Mouse (Mus musculus): ENCODE results near the gene Rnase13. TPM values are rescaled to one million over a fixed set of nuclear protein-coding genes. Genes with fewer than 3 reads are reported as not detected.

Rnase13 gene
- polyA plus RNA-seq, 1 experiment from 2014 or later = not detected

GRCm38 (mm10) chr14:51923492-51923891 lies 919 bp upstream of the Rnase13 start:
- Histone ChIP-seq H3K27ac (0 out of 2 replicates have a peak overlapping the region, but pooled peaks have one; percentile 23), H3K4me1 (peaks cover 32% of the 10 kb centered on the region), H3K36me3 (no peaks in the 10 kb centered on the region), H3K27me3 (ENCODE audit: insufficient read depth, poor library complexity, severe bottlenecking) (no peaks in the 10 kb centered on the region), H3K9me3 (no peaks in the 10 kb centered on the region), H3K4me3 (no peak overlapping the region)
- no peak for DNase-seq (ENCODE audit: low spot score)
- 63% methylated on average over 4 of the region's 4 CpGs for WGBS

GRCm38 (mm10) chr14:51922910-51923309 lies 337 bp upstream of the Rnase13 start:
- Histone ChIP-seq H3K4me1 (peaks cover 32% of the 10 kb centered on the region), H3K27ac (no peak overlapping the region), H3K27me3 (ENCODE audit: insufficient read depth, poor library complexity, severe bottlenecking) (no peaks in the 10 kb centered on the region), H3K36me3 (no peaks in the 10 kb centered on the region), H3K4me3 (no peak overlapping the region), H3K9me3 (no peaks in the 10 kb centered on the region)
- DNase-seq (ENCODE audit: low spot score) = no peak
- 82% methylated on average over 2 of the region's 2 CpGs for WGBS

- Histone ChIP-seq H3K27me3 (ENCODE audit: insufficient read depth, poor library complexity, severe bottlenecking) (no peaks in the 10 kb centered on the region), H3K4me1 (peaks cover 32% of the 10 kb centered on the region), H3K9me3 (no peaks in the 10 kb centered on the region), H3K36me3 (no peaks in the 10 kb centered on the region), H3K27ac (peak overlapping the region; percentile 64; the same call in 1 of the 2 replicates), H3K4me3 (no peak overlapping the region)
- 72% methylated on average over 16 of the region's 16 CpGs for WGBS
- DNase-seq (ENCODE audit: low spot score) = no peak
Observed at GRCm38 (mm10) chr14:51921759-51922570, 608 bp downstream of the Rnase13 start.

GRCm38 (mm10) chr14:51918966-51919365 lies 3.6 kb downstream of the Rnase13 start:
- DNase-seq (ENCODE audit: low spot score) = no peak
- no peaks in the 10 kb centered on the region for H3K36me3 ChIP-seq
- 84% methylated on average over 4 of the region's 4 CpGs for WGBS
- H3K27me3 ChIP-seq (ENCODE audit: insufficient read depth, poor library complexity, severe bottlenecking) = no peaks in the 10 kb centered on the region
- H3K9me3 ChIP-seq = no peaks in the 10 kb centered on the region
- H3K4me1 ChIP-seq = peaks cover 41% of the 10 kb centered on the region
- no peak overlapping the region for H3K27ac ChIP-seq
- no peak overlapping the region for H3K4me3 ChIP-seq

GRCm38 (mm10) chr14:51918125-51918524 lies 4.4 kb downstream of the Rnase13 start, which contains the start of gene Tppp2:
Gene Tppp2 (plus strand): TSS chr14:51918425.
- no peak for DNase-seq (ENCODE audit: low spot score)
- H3K27me3 ChIP-seq (ENCODE audit: insufficient read depth, poor library complexity, severe bottlenecking) = no peaks in the 10 kb centered on the region
- H3K36me3 ChIP-seq = no peaks in the 10 kb centered on the region
- H3K27ac ChIP-seq = no peak within 1 kb of the TSS
- WGBS = 86% methylated on average over 4 of the region's 4 CpGs
- no peak within 1 kb of the TSS for H3K4me3 ChIP-seq
- H3K9me3 ChIP-seq = no peaks in the 10 kb centered on the region
- H3K4me1 ChIP-seq = peaks cover 36% of the 10 kb centered on the region

GRCm38 (mm10) chr14:51916539-51916938 lies 6.0 kb downstream of the Rnase13 start:
- Histone ChIP-seq H3K27ac (no peak overlapping the region), H3K27me3 (ENCODE audit: insufficient read depth, poor library complexity, severe bottlenecking) (peaks cover 2% of the 10 kb centered on the region; the same call in 1 of the 2 replicates), H3K4me3 (no peak overlapping the region), H3K36me3 (peaks cover 1% of the 10 kb centered on the region; the same call in 1 of the 2 replicates), H3K4me1 (peaks cover 32% of the 10 kb centered on the region), H3K9me3 (no peaks in the 10 kb centered on the region)
- WGBS = 81% methylated on average over 4 of the region's 4 CpGs
- DNase-seq (ENCODE audit: low spot score) = no peak

GRCm38 (mm10) chr14:51915030-51915429 lies 7.5 kb downstream of the Rnase13 start:
- H3K27ac ChIP-seq = peak overlapping the region; percentile 90
- DNase-seq (ENCODE audit: low spot score) = no peak
- 12% methylated on average over 3 of the region's 3 CpGs for WGBS

GRCm38 (mm10) chr14:51913960-51914762 lies 8.4 kb downstream of the Rnase13 start, which contains the start of gene Ndrg2:
Gene Ndrg2 (minus strand): TSS chr14:51914158.
- peak within 1 kb of the TSS; percentile 90 for H3K27ac ChIP-seq
- H3K27me3 ChIP-seq (ENCODE audit: insufficient read depth, poor library complexity, severe bottlenecking) = peaks cover 8% of the 10 kb centered on the region; the same call in 1 of the 2 replicates
- WGBS = 2% methylated on average over 21 of the region's 23 CpGs
- H3K9me3 ChIP-seq = no peaks in the 10 kb centered on the region
- peak within 1 kb of the TSS; percentile 77 for H3K4me3 ChIP-seq
- peaks cover 21% of the 10 kb centered on the region for H3K36me3 ChIP-seq
- H3K4me1 ChIP-seq = peaks cover 28% of the 10 kb centered on the region
- peak; percentile 85 for DNase-seq (ENCODE audit: low spot score)

More at GRCm38 (mm10) chr14:51915030-51915429, 7.5 kb downstream of the Rnase13 start:
- Histone ChIP-seq H3K4me1 (peaks cover 28% of the 10 kb centered on the region), H3K4me3 (no peak overlapping the region), H3K27me3 (ENCODE audit: insufficient read depth, poor library complexity, severe bottlenecking) (peaks cover 8% of the 10 kb centered on the region; the same call in 1 of the 2 replicates), H3K36me3 (peaks cover 12% of the 10 kb centered on the region), H3K9me3 (no peaks in the 10 kb centered on the region)

- Histone ChIP-seq H3K36me3 (peaks cover 30% of the 10 kb centered on the region), H3K9me3 (no peaks in the 10 kb centered on the region), H3K4me3 (peak overlapping the region; percentile 77), H3K27me3 (ENCODE audit: insufficient read depth, poor library complexity, severe bottlenecking) (peaks cover 9% of the 10 kb centered on the region; the same call in 1 of the 2 replicates), H3K27ac (peak overlapping the region; percentile 90), H3K4me1 (peaks cover 28% of the 10 kb centered on the region)
- WGBS = under 1% methylated on average over 58 of the region's 58 CpGs
- peak; percentile 91 for DNase-seq (ENCODE audit: low spot score)
Observed at GRCm38 (mm10) chr14:51913062-51913959, 9.3 kb downstream of the Rnase13 start.

GRCm38 (mm10) chr14:51912391-51913061 lies 10.0 kb downstream of the Rnase13 start:
- no peaks in the 10 kb centered on the region for H3K9me3 ChIP-seq
- WGBS = 5% methylated on average over 14 of the region's 14 CpGs
- no peak for DNase-seq (ENCODE audit: low spot score)
- peak overlapping the region; percentile 90 for H3K27ac ChIP-seq
- H3K27me3 ChIP-seq (ENCODE audit: insufficient read depth, poor library complexity, severe bottlenecking) = peaks cover 12% of the 10 kb centered on the region; the same call in 1 of the 2 replicates
- peak overlapping the region; percentile 77 for H3K4me3 ChIP-seq
- H3K4me1 ChIP-seq = peaks cover 32% of the 10 kb centered on the region
- H3K36me3 ChIP-seq = peaks cover 37% of the 10 kb centered on the region

- Histone ChIP-seq H3K4me3 (no peak overlapping the region), H3K36me3 (peaks cover 39% of the 10 kb centered on the region), H3K4me1 (peaks cover 45% of the 10 kb centered on the region), H3K27ac (no peak overlapping the region), H3K9me3 (no peaks in the 10 kb centered on the region), H3K27me3 (ENCODE audit: insufficient read depth, poor library complexity, severe bottlenecking) (peaks cover 12% of the 10 kb centered on the region; the same call in 1 of the 2 replicates)
- WGBS = 84% methylated on average over 10 of the region's 10 CpGs
- no peak for DNase-seq (ENCODE audit: low spot score)
Observed at GRCm38 (mm10) chr14:51911301-51911700, 11.3 kb downstream of the Rnase13 start.
